Mouse (Mus musculus) hindbrain, embryonic 14.5 days (tissue): ENCODE data around the gene 4430402I18Rik. TPM values are rescaled to one million over a fixed set of nuclear protein-coding genes. Genes with fewer than 3 reads are reported as not detected.

Experiments used
- ATAC-seq: fragments of 200-750 bp; cut with Nextera tagmentation; 2 replicates; pipeline ENCODE4 v1.8.0; 2017; ENCODE audit warnings: moderate number of reproducible peaks, mild to moderate bottlenecking, moderate TSS enrichment, moderate library complexity; ENCODE audit not compliant: low FRiP score
- DNase-seq: peaks from one replicate; pipeline ENCODE4 v3.0.0-alpha.2; 2015; ENCODE audit warnings: low spot score
- H3K27ac ChIP-seq: fragments of 300-500 bp; sonication (generic); 2 replicates; pipeline ENCODE4 v1.5.1; 2014; ENCODE audit warnings: mild to moderate bottlenecking, moderate library complexity
- H3K27me3 ChIP-seq: fragments of 300-500 bp; sonication (generic); 2 replicates; pipeline ENCODE4 v1.6.1; 2014; ENCODE audit warnings: mild to moderate bottlenecking, low read length, mixed read lengths; ENCODE audit not compliant: control insufficient read depth, insufficient read depth
- H3K36me3 ChIP-seq: fragments of 300-500 bp; sonication (generic); replicated peaks from 2 replicates; pipeline ENCODE4 v1.6.1; 2014; ENCODE audit not compliant: control insufficient read depth, insufficient read depth
- H3K4me1 ChIP-seq: fragments of 300-500 bp; sonication (generic); replicated peaks from 2 replicates; pipeline ENCODE4 v1.6.1; 2014; ENCODE audit warnings: antibody characterized with exemption, low read length, mixed read lengths; ENCODE audit not compliant: control insufficient read depth, insufficient read depth
- H3K4me2 ChIP-seq: fragments of 300-500 bp; sonication (generic); replicated peaks from 2 replicates; pipeline ENCODE4 v1.6.1; 2014; ENCODE audit warnings: mild to moderate bottlenecking, moderate library complexity
- H3K4me3 ChIP-seq: fragments of 300-500 bp; sonication (generic); replicated peaks from 2 replicates; pipeline ENCODE4 v1.5.1; 2014; ENCODE audit warnings: mild to moderate bottlenecking, low read length
- H3K9ac ChIP-seq: fragments of 300-500 bp; sonication (generic); 2 replicates; pipeline ENCODE4 v1.6.1; 2014
- H3K9me3 ChIP-seq: fragments of 300-500 bp; sonication (generic); 2 replicates; pipeline ENCODE4 v1.6.1; 2016; ENCODE audit warnings: low read length; ENCODE audit not compliant: control insufficient read depth
- WGBS: fragments of 180-500 bp; shearing (Covaris S2); extraction: QIAGEN DNeasy Blood & Tissue Kit; methylation state at CpG from one replicate; pipeline ENCODE4 v1.1.7; 2014; 5-methylcytosine and 5-hydroxymethylcytosine counted together
- polyA plus RNA-seq: library from polyadenylated mRNA; unstranded; fragments of >200 nt; fragmentation: Nextera tagmentation; extraction: Ambion mirVana; gene quantifications from 2 replicates; pipeline ENCODE4 v1.2.1, GENCODE M21; 2014

The 4430402I18Rik gene
- polyA plus RNA-seq, 1 experiment from 2014 or later, result 2.0 TPM

DNA sequence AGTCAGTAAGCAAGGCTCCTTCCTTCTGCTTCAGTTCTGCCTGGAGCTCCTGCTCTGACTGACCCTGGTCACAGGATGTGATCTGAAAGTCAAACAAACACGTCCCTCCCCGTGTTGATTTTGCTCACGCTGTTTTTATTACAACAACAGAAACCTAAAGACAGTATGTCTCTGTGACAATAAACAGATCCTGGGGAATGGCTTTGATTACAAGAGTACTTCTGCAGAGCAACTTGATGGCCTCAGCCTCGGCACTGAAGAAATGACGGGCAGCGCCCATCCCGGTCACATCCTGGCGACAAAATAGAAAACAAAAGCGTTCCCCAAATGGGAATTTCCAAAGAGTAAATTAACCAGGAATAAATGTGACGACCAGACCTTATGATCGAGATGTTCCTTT, 2.7 kb upstream of the 4430402I18Rik start:
- no peak overlapping the region for H3K4me2 ChIP-seq
- no peak overlapping the region for H3K4me3 ChIP-seq
- no peaks in the 10 kb centered on the region for H3K36me3 ChIP-seq
- no peaks in the 10 kb centered on the region for H3K9me3 ChIP-seq
- H3K27ac ChIP-seq, result no peak overlapping the region
- peaks cover 15% of the 10 kb centered on the region for H3K4me1 ChIP-seq
- DNase-seq (no peak), ATAC-seq (no peak)
- WGBS, result 88% methylated on average over 11 of the region's 11 CpGs
- H3K9ac ChIP-seq, result no peak overlapping the region
- H3K27me3 ChIP-seq, result 0 out of 2 replicates have a peak, but pooled peaks cover 3% of the 10 kb centered on the region

DNA sequence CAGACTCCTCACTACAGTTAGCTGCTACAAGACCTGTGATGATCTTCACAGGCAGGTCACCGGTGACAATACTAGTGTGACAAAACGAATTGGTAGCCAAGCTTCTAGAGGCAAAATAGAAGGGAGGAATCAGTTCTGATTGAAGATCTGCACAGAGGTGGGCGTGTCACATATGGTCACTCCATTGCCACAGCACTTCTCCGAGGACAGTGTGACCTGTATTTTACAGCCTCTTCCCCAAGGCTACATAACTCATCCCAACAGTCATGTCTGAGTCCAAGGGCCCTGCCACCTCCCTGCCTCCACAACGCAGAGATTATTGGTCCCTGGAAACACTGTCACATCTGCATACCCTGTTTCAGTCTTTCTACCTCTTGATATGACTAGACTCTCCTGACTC, 1.6 kb upstream of the 4430402I18Rik start:
- Histone ChIP-seq H3K9ac (no peak overlapping the region), H3K27ac (no peak overlapping the region), H3K4me1 (peaks cover 21% of the 10 kb centered on the region), H3K9me3 (no peaks in the 10 kb centered on the region), H3K27me3 (0 out of 2 replicates have a peak, but pooled peaks cover 3% of the 10 kb centered on the region), H3K4me2 (no peak overlapping the region), H3K36me3 (no peaks in the 10 kb centered on the region), H3K4me3 (no peak overlapping the region)
- 89% methylated on average over 5 of the region's 5 CpGs for WGBS
- ATAC-seq (no peak), DNase-seq (no peak)

DNA sequence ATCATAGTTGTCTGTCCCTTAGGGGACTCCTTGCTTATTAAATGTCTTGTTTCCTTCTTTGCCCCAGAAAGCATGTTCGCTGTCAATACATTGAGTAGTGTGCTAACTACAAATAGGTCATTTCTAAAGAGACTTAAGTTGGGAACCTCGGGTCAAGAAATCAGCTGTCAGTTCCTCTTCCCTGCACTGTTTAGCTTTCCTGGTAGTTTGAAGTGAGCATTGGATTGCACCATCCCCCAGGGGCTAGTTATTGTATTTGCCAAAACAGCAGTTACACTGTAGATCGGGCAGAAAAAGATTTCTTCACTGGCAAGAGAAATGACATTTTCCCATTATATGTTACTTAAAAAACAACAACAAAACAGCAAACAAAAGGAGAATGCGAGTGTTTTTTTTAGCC, 578 bp upstream of the 4430402I18Rik start:
- Histone ChIP-seq H3K27me3 (no peaks in the 10 kb centered on the region), H3K4me3 (no peak overlapping the region), H3K27ac (no peak overlapping the region), H3K9ac (no peak overlapping the region), H3K4me1 (peaks cover 26% of the 10 kb centered on the region), H3K9me3 (no peaks in the 10 kb centered on the region), H3K36me3 (no peaks in the 10 kb centered on the region), H3K4me2 (no peak overlapping the region)
- DNase-seq (no peak), ATAC-seq (no peak)
- 63% methylated on average over 4 of the region's 4 CpGs for WGBS

DNA sequence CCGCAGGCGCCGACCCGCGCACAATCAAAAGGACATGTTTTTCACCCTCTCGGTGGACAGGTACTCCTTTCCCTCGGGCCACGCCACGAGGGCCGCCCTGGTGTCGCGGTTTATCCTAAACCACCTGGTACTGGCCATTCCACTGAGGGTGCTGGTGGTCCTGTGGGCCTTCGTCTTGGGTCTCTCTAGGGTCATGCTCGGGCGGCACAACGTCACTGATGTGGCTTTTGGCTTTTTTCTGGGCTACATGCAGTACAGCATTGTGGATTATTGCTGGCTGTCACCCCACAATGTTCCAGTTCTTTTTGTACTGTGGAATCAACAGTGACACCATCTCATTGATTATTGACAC, 3.1 kb downstream of the 4430402I18Rik start:
- ATAC-seq, result peak; percentile 44; the same call in 1 of the 2 replicates
- Histone ChIP-seq H3K9me3 (no peaks in the 10 kb centered on the region), H3K4me2 (peak overlapping the region; percentile 72), H3K27me3 (no peaks in the 10 kb centered on the region), H3K27ac (peak overlapping the region; percentile 85), H3K4me1 (peaks cover 26% of the 10 kb centered on the region), H3K4me3 (peak overlapping the region; percentile 60), H3K36me3 (no peaks in the 10 kb centered on the region), H3K9ac (peak overlapping the region; percentile 89)
- no peak for DNase-seq
- WGBS, result 5% methylated on average over 16 of the region's 16 CpGs

DNA sequence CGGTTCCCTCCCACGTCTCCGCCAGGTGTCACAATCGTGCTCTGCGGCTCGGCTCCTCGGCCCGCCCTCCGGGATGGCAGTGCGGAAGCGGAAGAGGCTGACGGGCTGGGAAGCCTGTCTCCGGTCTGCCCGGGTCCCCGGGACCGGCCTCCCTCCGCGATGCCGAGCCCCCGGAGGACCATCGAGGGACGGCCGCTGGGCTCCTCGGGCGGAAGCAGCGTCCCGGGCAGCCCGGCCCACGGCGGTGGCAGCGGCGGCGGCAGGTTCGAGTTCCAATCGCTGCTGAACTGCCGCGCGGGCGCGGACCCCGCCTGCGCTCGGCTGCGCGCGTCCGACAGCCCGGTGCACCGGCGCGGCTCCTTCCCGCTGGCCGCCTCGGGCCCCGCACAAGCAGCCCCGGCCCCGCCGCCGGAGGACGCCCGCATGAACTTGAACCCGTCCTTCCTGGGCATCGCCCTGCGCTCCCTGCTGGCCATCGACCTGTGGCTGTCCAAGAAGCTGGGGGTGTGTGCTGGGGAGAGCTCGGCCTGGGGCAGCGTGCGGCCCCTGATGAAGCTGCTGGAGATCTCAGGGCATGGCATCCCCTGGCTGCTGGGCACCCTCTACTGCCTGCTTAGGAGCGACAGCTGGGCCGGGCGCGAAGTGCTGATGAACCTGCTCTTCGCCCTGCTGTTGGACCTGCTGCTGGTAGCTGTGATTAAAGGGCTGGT, 3.6 kb downstream of the 4430402I18Rik start, which contains the start of gene Plpp6:
Gene Plpp6, plus strand, starts transcription at position 112 of the 710 bp plus-strand sequence.
- H3K4me1 ChIP-seq, result peaks cover 26% of the 10 kb centered on the region
- peak; percentile 93 for ATAC-seq
- DNase-seq, result peak; percentile 77
- H3K27ac ChIP-seq, result peak within 1 kb of the TSS; percentile 85
- H3K9ac ChIP-seq, result peak within 1 kb of the TSS; percentile 89
- H3K4me3 ChIP-seq, result peak within 1 kb of the TSS; percentile 60
- no peaks in the 10 kb centered on the region for H3K27me3 ChIP-seq
- under 1% methylated on average over 52 of the region's 73 CpGs for WGBS
- peak within 1 kb of the TSS; percentile 72 for H3K4me2 ChIP-seq
- no peaks in the 10 kb centered on the region for H3K9me3 ChIP-seq
- H3K36me3 ChIP-seq, result no peaks in the 10 kb centered on the region

DNA sequence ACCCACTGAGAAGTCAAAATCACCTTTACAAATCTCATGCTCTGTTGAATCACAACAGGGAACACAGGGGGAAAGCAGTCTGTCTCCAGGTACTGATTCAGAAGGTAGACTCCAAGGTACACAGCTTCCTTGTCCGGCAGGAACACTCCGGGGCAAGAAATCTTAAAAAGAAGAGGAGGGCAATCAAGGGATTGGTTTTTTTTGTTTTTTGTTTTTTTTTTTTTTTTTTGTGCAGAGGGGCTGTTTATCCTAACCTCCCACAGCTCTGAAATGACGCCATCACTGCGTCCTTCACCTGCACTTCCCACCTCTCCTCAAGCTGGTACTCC, 4.1 kb downstream of the 4430402I18Rik start:
- peak overlapping the region; percentile 60 for H3K4me3 ChIP-seq
- 4% methylated on average over 4 of the region's 4 CpGs for WGBS
- H3K27ac ChIP-seq, result peak overlapping the region; percentile 85
- peak overlapping the region; percentile 72 for H3K4me2 ChIP-seq
- ATAC-seq (no peak; the same call in 1 of the 2 replicates), DNase-seq (no peak)
- peak overlapping the region; percentile 89 for H3K9ac ChIP-seq
- H3K4me1 ChIP-seq, result peaks cover 26% of the 10 kb centered on the region
- no peaks in the 10 kb centered on the region for H3K9me3 ChIP-seq
- H3K27me3 ChIP-seq, result no peaks in the 10 kb centered on the region
- H3K36me3 ChIP-seq, result no peaks in the 10 kb centered on the region

DNA sequence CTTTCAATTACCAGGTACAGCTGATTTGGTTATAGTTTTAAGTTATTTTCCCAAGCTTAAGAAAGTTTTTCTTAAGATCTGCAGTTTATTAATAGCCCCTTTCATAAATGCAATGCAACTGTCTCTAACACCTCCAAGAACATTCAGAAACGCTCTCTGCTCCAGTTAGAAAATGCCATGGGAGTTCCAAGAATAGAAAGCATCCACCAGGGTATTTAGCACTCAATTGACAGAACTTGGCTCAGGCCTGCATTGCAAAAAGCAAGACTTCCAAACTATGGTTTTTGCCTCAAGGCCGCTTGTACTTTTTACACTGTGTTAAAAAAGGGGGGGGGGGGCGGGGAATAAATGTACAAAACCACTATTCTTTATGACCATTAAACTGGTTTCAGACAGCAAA, 4.5 kb downstream of the 4430402I18Rik start:
- Histone ChIP-seq H3K4me3 (peak overlapping the region; percentile 60), H3K9ac (peak overlapping the region; percentile 89; the same call in 1 of the 2 replicates), H3K27ac (no peak overlapping the region), H3K4me1 (peaks cover 26% of the 10 kb centered on the region), H3K4me2 (peak overlapping the region; percentile 72), H3K9me3 (no peaks in the 10 kb centered on the region), H3K36me3 (no peaks in the 10 kb centered on the region), H3K27me3 (no peaks in the 10 kb centered on the region)
- ATAC-seq, result no peak
- 52% methylated on average over 3 of the region's 3 CpGs for WGBS
- DNase-seq, result no peak

DNA sequence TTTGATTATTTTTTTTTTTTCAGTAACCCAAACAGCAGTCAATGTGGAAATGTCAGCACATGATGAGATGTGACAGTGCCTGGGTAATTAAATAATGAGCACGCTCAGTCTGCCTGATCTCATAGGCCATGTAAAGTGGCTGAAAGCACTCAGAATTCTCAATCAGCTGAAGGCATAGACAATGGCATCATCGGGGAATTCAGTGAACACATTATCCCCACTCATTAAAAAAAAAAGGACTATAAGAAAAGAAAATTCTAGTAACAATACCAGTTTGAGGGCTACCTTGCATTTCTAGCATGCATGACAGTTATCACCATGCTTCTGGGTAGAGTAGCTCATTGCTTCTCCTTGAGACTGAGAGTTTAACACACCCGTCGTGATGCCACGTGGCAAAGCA, 16.3 kb downstream of the 4430402I18Rik start:
- DNase-seq (no peak), ATAC-seq (no peak)
- Histone ChIP-seq H3K4me3 (no peak overlapping the region), H3K9me3 (no peaks in the 10 kb centered on the region), H3K36me3 (no peaks in the 10 kb centered on the region), H3K4me2 (no peak overlapping the region), H3K27me3 (no peaks in the 10 kb centered on the region), H3K27ac (no peak overlapping the region), H3K9ac (no peak overlapping the region), H3K4me1 (no peaks in the 10 kb centered on the region)
- WGBS, result 72% methylated on average over 5 of the region's 5 CpGs

DNA sequence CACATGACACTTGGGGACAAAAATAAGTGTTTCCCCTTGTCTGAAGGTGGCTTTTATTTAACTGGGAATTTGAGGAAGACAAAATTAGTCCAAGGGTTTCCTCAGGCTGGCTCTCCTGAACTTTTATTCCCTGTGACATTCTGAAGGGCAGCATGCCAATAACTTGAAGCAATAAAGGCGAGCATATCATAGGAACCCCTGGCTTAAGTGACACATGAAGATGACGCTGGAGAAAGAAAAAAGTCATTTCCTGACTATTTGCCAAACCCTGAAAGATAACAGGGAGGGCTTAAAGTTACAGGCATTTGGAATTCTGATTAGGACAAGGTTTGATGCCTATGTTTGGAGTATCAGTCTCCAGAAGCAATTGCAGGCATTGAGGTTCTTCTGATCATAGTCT, 20.3 kb downstream of the 4430402I18Rik start:
- Histone ChIP-seq H3K27ac (no peak overlapping the region), H3K4me2 (no peak overlapping the region), H3K9me3 (no peaks in the 10 kb centered on the region), H3K27me3 (no peaks in the 10 kb centered on the region), H3K4me1 (no peaks in the 10 kb centered on the region), H3K36me3 (no peaks in the 10 kb centered on the region), H3K9ac (no peak overlapping the region), H3K4me3 (no peak overlapping the region)
- WGBS, result 62% methylated on average over 2 of the region's 2 CpGs
- no peak for DNase-seq
- ATAC-seq, result no peak

DNA sequence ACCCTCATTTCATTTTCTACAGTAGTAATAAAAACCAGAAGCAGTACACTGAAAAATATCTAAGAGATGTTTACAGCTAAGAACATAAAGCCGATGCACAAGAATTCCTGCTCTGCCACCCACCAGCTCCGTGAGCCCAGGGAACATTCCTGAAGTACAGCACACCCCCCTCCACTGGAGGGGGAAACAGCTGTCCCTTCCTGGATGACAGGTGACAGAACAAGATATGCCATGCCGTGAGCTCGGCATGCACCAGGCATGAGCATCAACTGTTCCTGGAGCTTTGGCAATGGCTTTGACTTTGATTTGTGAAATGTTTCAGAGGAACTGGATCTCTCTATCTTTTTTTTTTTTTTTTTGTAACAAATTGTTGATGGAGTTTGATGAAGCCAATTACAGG, 20.8 kb downstream of the 4430402I18Rik start:
- 69% methylated on average over 4 of the region's 4 CpGs for WGBS
- Histone ChIP-seq H3K4me1 (no peaks in the 10 kb centered on the region), H3K4me3 (no peak overlapping the region), H3K4me2 (no peak overlapping the region), H3K27ac (no peak overlapping the region), H3K36me3 (no peaks in the 10 kb centered on the region), H3K9me3 (no peaks in the 10 kb centered on the region), H3K9ac (no peak overlapping the region), H3K27me3 (no peaks in the 10 kb centered on the region)
- DNase-seq (no peak), ATAC-seq (no peak)
